20 mouse cellular contexts compared by ENCODE assay signal in the genomic region with DNA sequence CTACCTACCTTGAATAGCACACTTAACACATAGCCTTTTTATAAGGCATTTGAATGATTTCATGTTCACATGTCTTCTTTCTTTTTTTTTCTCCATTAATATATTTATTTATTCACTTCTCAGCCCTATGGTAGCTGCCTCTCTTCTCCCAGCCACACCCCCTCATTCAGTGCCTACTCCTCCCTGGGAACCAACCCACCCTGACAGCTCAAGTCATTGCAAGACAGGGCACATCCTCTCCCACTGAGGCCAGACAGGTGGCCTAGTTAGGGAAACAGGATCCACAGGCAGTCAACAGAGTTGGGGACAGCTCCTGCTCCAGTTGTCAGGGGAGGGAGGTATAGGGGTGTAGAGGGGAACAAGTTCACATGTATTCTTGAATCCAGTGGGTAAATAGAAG.
"Had no signal": no experiment of that assay in that cellular context is flagged by ENCODE, and none has a peak within 500 bp of the region (broad histone marks: within the 10 kb centered on the region; RNA-seq: fewer than 3 reads in every experiment).

No protein-coding gene starts in this region.

- H3K4me2 ChIP-seq: heart, embryonic 12.5 days; hindbrain, embryonic 12.5 days; hindbrain, embryonic 14.5 days; intestine, embryonic 15.5 days; limb, embryonic 12.5 days had no signal

- H3K36me3 ChIP-seq: heart, embryonic 10.5 days; heart, embryonic 12.5 days; hindbrain, embryonic 10.5 days; hindbrain, embryonic 12.5 days; intestine, embryonic 15.5 days; limb, embryonic 12.5 days had no signal

- H3K4me1 ChIP-seq: heart, embryonic 10.5 days; heart, embryonic 12.5 days; hindbrain, embryonic 10.5 days; hindbrain, embryonic 12.5 days; intestine, embryonic 15.5 days; limb, embryonic 12.5 days had no signal

- DNase-seq: gastrocnemius, adult 2 months; gastrocnemius, postnatal 10 days; gastrocnemius, postnatal 25 days; heart, adult 18-20 months; heart, postnatal 10 days; heart, postnatal 4 days had no signal

- H3K9me3 ChIP-seq: heart, embryonic 10.5 days; heart, embryonic 12.5 days; hindbrain, embryonic 10.5 days; hindbrain, embryonic 12.5 days; intestine, embryonic 15.5 days; limb, embryonic 12.5 days had no signal

- H3K4me3 ChIP-seq: gastrocnemius, adult 2 months; heart, embryonic 10.5 days; heart, embryonic 12.5 days; hindbrain, embryonic 10.5 days; hindbrain, embryonic 12.5 days; intestine, embryonic 15.5 days; layer of hippocampus, adult 2 months; left cerebral cortex, adult 2 months; limb, embryonic 12.5 days had no signal

- ATAC-seq: forebrain, embryonic 16.5 days; hindbrain, embryonic 16.5 days; inflammation-experienced regulatory T-cells, adult 6 months; intestine, postnatal 0 days had no signal

- H3K9ac ChIP-seq: heart, embryonic 12.5 days; hindbrain, embryonic 12.5 days; hindbrain, embryonic 14.5 days; intestine, embryonic 15.5 days; limb, embryonic 12.5 days had no signal

- H3K27ac ChIP-seq: gastrocnemius, adult 2 months; heart, embryonic 10.5 days; hindbrain, embryonic 10.5 days; hindbrain, embryonic 12.5 days; hindbrain, embryonic 14.5 days; intestine, embryonic 15.5 days; kidney, postnatal 0 days; layer of hippocampus, adult 2 months; left cerebral cortex, adult 2 months; limb, embryonic 12.5 days had no signal

- H3K27me3 ChIP-seq: heart, embryonic 12.5 days; hindbrain, embryonic 12.5 days; intestine, embryonic 15.5 days; limb, embryonic 12.5 days had no signal
